Mouse (Mus musculus): ENCODE results near the gene Abca17. TPM values are rescaled to one million over a fixed set of nuclear protein-coding genes. Genes with fewer than 3 reads are reported as not detected.

The Abca17 gene
- total RNA-seq (2023), result under 1 TPM in 1 of 2 experiments, not detected in 1; 0.31 TPM

DNA sequence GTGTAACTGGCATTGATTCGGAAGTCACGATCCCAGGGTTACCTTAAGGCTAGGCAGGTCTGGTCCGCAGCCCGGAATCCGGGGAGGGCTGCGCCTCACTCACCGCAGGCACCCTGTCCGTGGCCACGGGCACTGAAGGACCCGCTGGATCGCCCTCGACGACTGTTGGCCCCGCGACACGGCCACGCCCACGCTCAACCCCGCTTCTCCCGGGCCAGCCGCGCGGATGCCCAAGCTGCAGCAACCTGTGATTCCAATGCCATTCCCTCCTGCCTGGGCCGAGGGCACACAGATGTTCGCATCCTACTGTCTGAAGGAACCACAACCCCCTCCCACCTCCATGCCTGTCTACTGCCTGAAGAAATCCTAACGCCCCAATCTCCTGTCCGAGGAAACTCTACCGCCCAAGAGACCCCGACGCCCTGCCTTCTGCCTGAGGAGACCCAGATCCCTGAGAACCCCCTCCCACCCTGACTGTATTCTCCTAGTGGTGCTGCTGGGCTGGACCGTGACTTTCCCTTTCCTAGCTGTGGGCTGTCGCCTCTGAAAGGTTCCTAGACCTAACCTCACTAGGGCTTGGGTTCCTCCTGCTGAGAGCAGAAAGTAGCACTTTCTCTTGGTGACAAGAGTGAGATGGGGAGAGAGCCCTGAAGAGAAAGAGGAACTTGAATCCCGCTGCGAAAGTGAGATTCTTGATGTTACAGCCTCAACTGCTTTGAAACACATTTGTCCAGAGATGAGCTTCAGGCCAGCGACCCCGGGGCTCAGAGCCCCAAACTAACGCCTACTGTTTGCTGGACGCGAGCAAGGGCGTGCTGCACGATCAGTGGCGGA is at the start of gene Abca17:
Gene Abca17, minus strand, starts transcription at position 143 of the 834 bp plus-strand sequence.

DNA sequence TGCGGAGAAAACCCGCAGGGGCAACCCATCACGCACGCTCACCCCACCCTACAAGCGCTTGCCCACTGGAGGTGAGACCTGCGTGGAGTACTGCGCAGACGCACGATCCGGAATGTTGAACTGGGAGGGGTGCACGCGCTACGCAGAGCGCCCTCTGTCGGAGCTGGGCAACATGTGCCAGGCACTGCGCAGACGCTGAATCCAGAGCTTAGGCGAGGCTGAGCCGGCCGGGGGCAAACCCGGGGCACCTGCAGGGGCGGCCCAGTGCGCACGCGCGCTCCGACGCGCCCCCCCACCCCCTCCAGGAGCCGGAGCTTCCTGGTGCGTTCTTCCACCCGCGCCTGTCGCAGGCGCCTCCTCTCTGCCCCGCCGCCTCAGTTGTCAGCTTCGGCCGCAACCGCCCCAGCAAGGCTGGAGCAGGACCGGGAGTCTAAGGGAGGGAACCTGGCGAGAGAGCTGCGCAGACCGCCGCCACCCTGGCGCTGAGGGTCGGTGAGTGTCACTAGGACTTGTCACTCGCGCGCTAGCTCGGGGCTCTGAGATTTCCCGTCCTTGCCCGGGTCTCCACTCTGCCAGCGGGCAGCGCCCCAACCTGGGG is 991 bp upstream of the Abca17 start, which contains the start of gene Abca3:
Gene Abca3, plus strand, starts transcription at position 191 of the 598 bp plus-strand sequence.

DNA sequence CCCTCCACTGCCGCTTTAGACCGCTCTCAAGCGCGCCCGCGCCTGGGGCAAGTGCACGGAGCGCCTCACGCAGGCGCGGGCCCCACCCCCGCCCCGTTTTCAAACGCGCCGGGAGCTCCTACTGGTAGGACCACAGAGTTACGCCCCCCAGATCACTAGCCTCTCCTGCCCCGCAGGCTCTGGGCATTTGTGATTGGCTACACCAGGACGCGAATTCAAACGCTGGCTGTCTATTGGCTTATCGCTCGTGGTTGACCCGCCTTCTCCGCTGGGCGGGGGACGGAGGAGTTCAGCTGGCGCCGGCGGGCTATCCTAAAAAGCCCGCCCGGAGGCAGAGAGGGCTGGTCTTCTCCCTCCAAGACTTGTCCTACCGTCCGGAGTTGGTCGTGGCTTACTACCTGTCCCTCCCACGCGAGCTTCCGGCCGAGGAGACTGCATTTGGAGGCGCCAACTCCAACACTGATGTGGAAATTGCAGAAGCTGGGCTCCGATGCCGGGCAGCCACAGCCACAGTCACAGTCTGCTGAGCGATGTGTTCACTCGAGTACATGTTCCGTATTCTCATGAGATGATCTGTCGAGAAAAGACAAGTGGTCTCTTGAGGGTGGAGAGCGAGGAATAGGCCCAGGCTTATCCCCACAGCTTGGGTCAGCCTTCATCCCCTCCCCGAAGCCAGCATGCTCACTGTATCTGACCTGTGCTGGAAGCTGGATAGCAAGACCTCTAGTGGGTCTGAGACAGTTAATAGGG is 99.4 kb downstream of the Abca17 start, which contains the start of gene Ccnf:
Gene Ccnf, minus strand, starts transcription at position 165 of the 750 bp plus-strand sequence.

DNA sequence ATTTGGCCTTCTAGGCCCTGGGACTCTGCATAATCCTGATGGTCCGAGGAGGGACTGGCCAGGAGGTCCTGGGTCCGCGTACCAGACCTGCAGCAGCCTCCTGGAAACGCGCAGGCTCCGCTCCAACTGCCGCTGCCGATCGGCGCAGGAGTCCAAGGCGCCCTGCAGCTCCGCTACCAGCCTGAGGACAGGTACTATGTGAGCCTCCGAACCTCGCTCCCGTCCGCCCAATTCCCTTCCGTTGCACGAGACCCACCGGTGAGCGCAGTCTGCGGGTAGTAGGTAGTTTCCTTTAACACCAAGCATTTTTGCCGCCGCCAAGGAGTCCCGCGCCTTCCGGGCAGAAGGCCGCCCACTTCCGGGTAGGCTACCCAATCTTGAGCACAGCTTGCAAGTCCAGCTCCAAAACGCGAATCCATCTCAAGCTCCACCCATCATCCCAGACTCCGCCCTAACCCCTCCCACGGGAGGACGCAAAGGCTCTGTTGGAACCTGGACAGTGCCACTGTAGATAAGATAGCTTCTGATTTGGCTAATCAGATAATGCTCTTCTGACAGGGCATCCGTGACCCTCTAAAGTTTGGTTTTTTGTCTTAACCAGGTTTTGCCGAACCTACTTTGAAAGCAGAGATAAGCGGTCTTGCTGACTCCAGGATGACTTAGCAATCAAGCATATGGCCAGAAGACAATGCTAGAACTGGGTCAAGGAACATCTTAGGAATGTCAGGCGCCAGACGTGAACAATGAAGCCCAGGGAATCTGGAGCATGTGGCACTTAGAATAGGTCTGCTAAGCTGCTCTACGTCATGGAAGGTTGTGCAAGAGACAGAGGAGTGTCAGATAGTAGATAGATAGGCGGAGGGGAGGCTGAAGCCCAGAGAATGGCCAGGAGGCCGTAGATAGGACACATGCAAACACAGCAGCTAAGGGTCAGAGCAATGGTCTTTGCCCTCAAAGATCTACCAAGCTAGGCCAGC is 130.1 kb downstream of the Abca17 start, which contains the start of gene Tedc2:
Gene Tedc2, minus strand, starts transcription at position 417 of the 977 bp plus-strand sequence.

Other genes with a start within 250 kb of the Abca17 start
- 10 to 100 TPM; 59.9 to 66.7 TPM for gene Pdpk1, start 200.1 kb downstream of the Abca17 start, total RNA-seq (2023)
- 10 to 100 TPM; 64.5 to 68.7 TPM for gene Amdhd2, start 187.3 kb downstream of the Abca17 start, total RNA-seq (2023)
- gene Atp6v0c, start 181.4 kb downstream of the Abca17 start, total RNA-seq (2023), result 100 to 1,000 TPM; 397 to 402 TPM
- gene Tbc1d24, start 145.5 kb downstream of the Abca17 start, total RNA-seq (2023), result 10 to 100 TPM; 16.7 to 18.3 TPM
- gene Ntn3, start 141.5 kb downstream of the Abca17 start, total RNA-seq (2023), result under 1 TPM; 0.37 to 0.40 TPM
- gene Tedc2, start 130.2 kb downstream of the Abca17 start, total RNA-seq (2023), result 10 to 100 TPM; 10.3 to 11.3 TPM
- gene Ccnf, start 99.6 kb downstream of the Abca17 start, total RNA-seq (2023), result 10 to 100 TPM; 57.0 to 58.7 TPM
- 10 to 100 TPM; 42.7 to 46.0 TPM for gene Abca3, start 882 bp upstream of the Abca17 start, total RNA-seq (2023)
- 10 to 100 TPM; 65.6 to 72.3 TPM for gene Rnps1, start 63.5 kb upstream of the Abca17 start, total RNA-seq (2023)
- gene Eci1, start 75.6 kb upstream of the Abca17 start, total RNA-seq (2023), result 10 to 100 TPM; 11.3 to 16.4 TPM
- 1 to 10 TPM; 2.8 to 3.4 TPM for gene Dnase1l2, start 92.0 kb upstream of the Abca17 start, total RNA-seq (2023)
- 10 to 100 TPM; 35.8 to 38.2 TPM for gene E4f1, start 119.2 kb upstream of the Abca17 start, total RNA-seq (2023)
- gene Pgp, start 119.3 kb upstream of the Abca17 start, total RNA-seq (2023), result 10 to 100 TPM; 29.7 to 33.2 TPM
- gene Bricd5, start 122.8 kb upstream of the Abca17 start, total RNA-seq (2023), result under 1 TPM in 1 of 2 experiments, not detected in 1; 0.35 TPM
- gene Mlst8, start 128.0 kb upstream of the Abca17 start, total RNA-seq (2023), result 10 to 100 TPM; 46.7 to 47.8 TPM
- not detected for gene Caskin1, start 137.5 kb upstream of the Abca17 start, total RNA-seq (2023)
- gene Traf7, start 176.9 kb upstream of the Abca17 start, total RNA-seq (2023), result 100 to 1,000 TPM; 130 to 144 TPM
- 1 to 10 TPM in 1 of 2 experiments, under 1 TPM in 1; 0.42 to 1.2 TPM for gene Rab26, start 183.1 kb upstream of the Abca17 start, total RNA-seq (2023)
- 10 to 100 TPM; 18.7 TPM for gene Pkd1, start 198.8 kb upstream of the Abca17 start, total RNA-seq (2023)

All from neutrophil, adult 83 days (primary cell).